Mouse (Mus musculus) C2C12 (cell line): Measurements from ENCODE around the gene Cyp24a1. TPM values are rescaled to one million over a fixed set of nuclear protein-coding genes. Genes with fewer than 3 reads are reported as not detected.

Experiments used
- H3K27me3 ChIP-seq: one replicate; pipeline ENCODE4 v1.6.1; 2011; ENCODE audit not compliant: control insufficient read depth, insufficient read depth, insufficient read length
- H3K36me3 ChIP-seq: one replicate; pipeline ENCODE4 v1.6.1; 2011; ENCODE audit not compliant: control insufficient read depth, insufficient read depth
- H3K4me3 ChIP-seq: one replicate; pipeline ENCODE4 v1.5.1; 2011; ENCODE audit warnings: mild to moderate bottlenecking, control low read depth; ENCODE audit not compliant: poor library complexity, insufficient read depth, severe bottlenecking
- H3K79me2 ChIP-seq: one replicate; pipeline ENCODE4 v1.6.1; 2011; ENCODE audit not compliant: control insufficient read depth, insufficient read depth
- H3K79me3 ChIP-seq: one replicate; pipeline ENCODE4 v1.6.1; 2011; ENCODE audit warnings: low read depth, control low read depth
- H3ac ChIP-seq: one replicate; pipeline ENCODE3; 2011; ENCODE audit warnings: low read depth; ENCODE audit not compliant: control insufficient read depth, insufficient read length
- CEBPB ChIP-seq: IDR thresholded peaks from one replicate; pipeline ENCODE4 v1.6.1; 2011; ENCODE audit warnings: low read depth, mild to moderate bottlenecking, control low read depth, moderate library complexity
- CTCF ChIP-seq: IDR thresholded peaks from one replicate; pipeline ENCODE4 v1.5.1; 2011; ENCODE audit not compliant: control insufficient read depth, insufficient read depth, insufficient read length
- FOSL1 ChIP-seq: IDR thresholded peaks from one replicate; pipeline ENCODE4 v1.8.0; 2011; ENCODE audit warnings: mild to moderate bottlenecking, low read length; ENCODE audit not compliant: poor library complexity, insufficient read depth, severe bottlenecking
- MAX ChIP-seq: IDR thresholded peaks from one replicate; pipeline ENCODE4 v1.6.1; 2011; ENCODE audit warnings: mild to moderate bottlenecking, control low read depth
- MYOD1 ChIP-seq: IDR thresholded peaks from one replicate; pipeline ENCODE4 v1.6.1; 2011; ENCODE audit warnings: low read depth; ENCODE audit not compliant: control insufficient read depth, insufficient read length
- MYOG ChIP-seq: IDR thresholded peaks from one replicate; pipeline ENCODE4 v1.6.1; 2011; ENCODE audit not compliant: control insufficient read depth, insufficient read length; ENCODE audit errors: extremely low read depth
- USF1 ChIP-seq: IDR thresholded peaks from one replicate; pipeline ENCODE4 v1.6.1; 2011; ENCODE audit warnings: low read depth, mild to moderate bottlenecking, control low read depth, moderate library complexity
- long read RNA-seq, 2 experiments: library from polyadenylated mRNA; unstranded; transcript quantifications; one replicate each; pipeline ENCODE4 v2.0.0; 2019 to 2020
- polyA plus RNA-seq: library from polyadenylated mRNA; unstranded; fragments of >200 nt; fragmentation: generic; extraction: Trizol; gene quantifications from one replicate; pipeline ENCODE4 v1.2.1, GENCODE M21; 2012; ENCODE audit warnings: missing spikeins

Gene Cyp24a1
- not detected for polyA plus RNA-seq
- long read RNA-seq, experiment 1: 0 reads
- long read RNA-seq, experiment 2: 0 reads

DNA sequence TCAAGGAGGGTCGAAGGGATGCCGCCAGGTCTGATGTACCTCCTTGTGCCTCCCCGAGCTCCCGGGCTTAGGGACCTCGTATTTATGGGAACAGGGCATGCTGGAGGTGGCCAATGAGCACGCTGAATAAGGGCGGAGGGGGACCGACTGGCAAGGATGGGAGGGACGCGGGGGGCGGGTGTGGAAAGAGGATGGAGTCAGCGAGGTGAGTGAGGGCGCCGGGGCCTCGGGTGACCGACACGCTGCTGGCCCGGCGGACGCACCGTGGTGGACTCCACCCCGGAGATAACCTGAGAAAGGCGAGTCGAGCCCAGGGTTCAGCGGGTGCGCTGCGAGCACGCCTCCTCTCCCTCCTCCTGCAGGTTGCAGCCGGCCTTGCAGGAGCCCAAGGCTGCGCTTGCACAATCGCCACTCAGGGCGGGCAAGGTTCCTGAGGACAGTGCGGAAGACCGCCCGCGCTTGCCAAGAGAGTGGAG lies at the start of gene Cyp24a1:
Gene Cyp24a1 (minus strand): TSS at position 55 of the 476 bp plus-strand sequence.
- H3K4me3 ChIP-seq: no peak within 1 kb of the TSS

DNA sequence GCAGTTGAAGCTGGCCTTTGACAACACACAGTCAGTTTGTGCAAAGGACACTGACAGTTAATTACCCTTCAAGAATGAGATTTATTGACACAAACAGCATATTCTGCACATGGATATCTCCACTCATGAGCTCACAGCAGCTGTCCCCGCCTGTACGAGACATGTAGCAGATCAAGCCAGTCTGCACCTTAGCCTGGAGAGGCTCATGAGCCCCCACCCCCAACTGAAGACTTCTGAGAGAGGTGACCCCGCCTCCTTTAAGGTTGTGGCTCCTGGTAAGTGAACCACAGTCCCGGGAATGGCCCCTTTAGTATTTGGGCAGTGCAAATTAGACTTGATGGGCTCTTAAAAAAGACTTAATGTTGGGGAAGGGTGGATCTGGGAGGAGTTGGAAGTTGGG lies 48.8 kb upstream of the Cyp24a1 start:
- H3ac ChIP-seq: no peak overlapping the region
- H3K4me3 ChIP-seq: no peak overlapping the region
- no peaks in the 10 kb centered on the region for H3K79me3 ChIP-seq
- no peaks in the 10 kb centered on the region for H3K36me3 ChIP-seq
- TF ChIP-seq MYOD1 (no peak), USF1 (no peak), MAX (no peak), CTCF (no peak), CEBPB (no peak), MYOG (no peak), FOSL1 (no peak)
- H3K79me2 ChIP-seq: no peaks in the 10 kb centered on the region
- peaks cover 4% of the 10 kb centered on the region for H3K27me3 ChIP-seq

More for the DNA sequence above, at the start of gene Cyp24a1:
- Histone ChIP-seq H3ac (no peak within 1 kb of the TSS), H3K79me3 (no peaks in the 10 kb centered on the region), H3K79me2 (no peaks in the 10 kb centered on the region), H3K36me3 (no peaks in the 10 kb centered on the region), H3K27me3 (peaks cover 50% of the 10 kb centered on the region)
- TF ChIP-seq CEBPB (peak; percentile 32), MYOG (no peak), MYOD1 (no peak)

DNA sequence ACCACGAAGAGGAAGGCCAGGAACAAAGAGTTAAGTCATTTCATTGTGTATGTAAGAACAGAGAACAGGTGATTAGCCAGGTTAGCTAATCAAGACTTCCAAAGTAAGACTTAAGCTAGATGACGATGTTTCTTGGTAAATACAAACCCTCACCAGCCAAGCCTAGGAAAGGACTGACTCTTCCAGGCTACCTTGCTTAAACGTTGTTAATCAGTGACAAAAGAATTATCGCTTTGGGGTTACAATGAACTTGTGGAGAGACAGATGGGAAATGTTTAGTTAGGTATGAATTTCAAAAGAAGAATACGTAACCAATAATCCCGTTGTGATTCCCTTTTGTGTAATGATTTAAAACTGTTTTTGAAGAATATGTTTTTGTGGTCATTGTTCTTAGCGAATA lies 48.0 kb upstream of the Cyp24a1 start:
- H3K79me3 ChIP-seq: no peaks in the 10 kb centered on the region
- H3K79me2 ChIP-seq: no peaks in the 10 kb centered on the region
- no peak overlapping the region for H3ac ChIP-seq
- no peaks in the 10 kb centered on the region for H3K36me3 ChIP-seq
- TF ChIP-seq CTCF (no peak), MYOD1 (no peak), MYOG (no peak), CEBPB (no peak), FOSL1 (no peak), USF1 (no peak)
- no peak overlapping the region for H3K4me3 ChIP-seq
- H3K27me3 ChIP-seq: peaks cover 7% of the 10 kb centered on the region

DNA sequence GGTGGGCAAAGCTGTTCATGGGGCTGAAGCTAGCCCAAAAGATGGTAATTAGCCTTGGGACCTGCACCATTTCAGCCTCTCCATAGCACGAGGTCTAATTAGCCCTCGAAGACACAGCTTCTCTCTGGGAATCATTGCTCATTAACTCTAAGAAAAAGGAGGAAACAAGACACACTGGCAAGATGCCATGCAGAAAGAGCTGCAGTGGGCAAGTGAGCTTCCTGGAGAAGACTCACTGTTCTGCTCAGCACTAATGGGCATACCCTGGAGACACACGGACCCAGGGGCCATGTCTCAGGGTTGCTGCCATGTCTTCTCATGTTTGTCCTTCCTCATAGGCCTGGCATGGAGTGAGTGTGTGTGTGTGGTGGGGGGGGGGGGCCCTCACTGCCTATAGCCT lies 47.2 kb upstream of the Cyp24a1 start:
- no peak for TF ChIP-seq MYOG
- Histone ChIP-seq H3ac (no peak overlapping the region), H3K4me3 (no peak overlapping the region), H3K36me3 (no peaks in the 10 kb centered on the region), H3K79me2 (no peaks in the 10 kb centered on the region), H3K27me3 (peaks cover 7% of the 10 kb centered on the region), H3K79me3 (no peaks in the 10 kb centered on the region)

DNA sequence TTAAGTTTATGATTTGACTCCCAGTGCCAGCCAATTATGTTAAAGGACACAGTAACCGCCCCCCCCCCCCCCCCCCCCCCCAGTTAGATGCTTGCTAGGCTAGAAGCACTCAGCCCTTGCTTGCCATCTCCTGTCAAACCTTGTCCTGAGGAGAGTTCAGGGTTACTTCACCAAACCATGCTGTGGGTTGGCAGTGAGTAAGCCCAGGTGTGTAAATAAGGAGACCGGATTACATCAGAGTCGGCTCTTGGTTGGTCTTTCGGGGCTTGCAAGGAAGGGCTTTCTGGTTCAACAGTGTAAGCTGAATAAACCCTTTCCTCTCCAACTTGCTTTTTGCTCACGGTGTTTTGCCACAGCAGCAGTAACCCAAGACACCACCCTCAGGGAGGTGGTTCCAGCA lies 46.7 kb upstream of the Cyp24a1 start:
- Histone ChIP-seq H3K79me2 (no peaks in the 10 kb centered on the region), H3ac (no peak overlapping the region), H3K27me3 (peaks cover 7% of the 10 kb centered on the region), H3K79me3 (no peaks in the 10 kb centered on the region), H3K36me3 (no peaks in the 10 kb centered on the region), H3K4me3 (no peak overlapping the region)
- TF ChIP-seq MYOD1: no peak
- no peak for TF ChIP-seq CTCF
- TF ChIP-seq FOSL1: no peak
- TF ChIP-seq MYOG: no peak

DNA sequence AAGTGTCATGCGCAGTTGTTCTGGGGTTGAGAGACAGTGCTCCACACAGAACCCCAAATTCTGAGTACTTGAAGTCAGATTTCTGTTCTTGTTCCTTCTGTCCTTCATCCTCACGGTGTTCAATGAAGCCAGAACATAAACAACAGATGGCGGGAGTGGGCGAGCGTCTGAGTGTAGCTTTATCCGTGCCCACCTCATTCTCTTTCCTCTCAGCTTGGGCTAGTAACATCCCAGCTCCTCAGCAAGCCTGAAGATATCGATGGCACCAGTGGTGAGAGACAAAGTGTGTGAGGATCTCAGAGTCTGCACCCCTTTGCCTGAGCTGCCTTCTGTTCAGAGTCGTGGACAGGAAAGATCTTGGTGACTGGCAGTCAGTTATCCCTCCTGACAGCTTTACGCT lies 42.3 kb upstream of the Cyp24a1 start:
- Histone ChIP-seq H3K36me3 (no peaks in the 10 kb centered on the region), H3K79me3 (no peaks in the 10 kb centered on the region), H3K4me3 (no peak overlapping the region), H3ac (no peak overlapping the region), H3K79me2 (no peaks in the 10 kb centered on the region), H3K27me3 (peaks cover 3% of the 10 kb centered on the region)
- no peak for TF ChIP-seq USF1
- TF ChIP-seq MAX: no peak
- no peak for TF ChIP-seq CTCF
- no peak for TF ChIP-seq CEBPB
- no peak for TF ChIP-seq MYOG
- no peak for TF ChIP-seq FOSL1
- TF ChIP-seq MYOD1: no peak

DNA sequence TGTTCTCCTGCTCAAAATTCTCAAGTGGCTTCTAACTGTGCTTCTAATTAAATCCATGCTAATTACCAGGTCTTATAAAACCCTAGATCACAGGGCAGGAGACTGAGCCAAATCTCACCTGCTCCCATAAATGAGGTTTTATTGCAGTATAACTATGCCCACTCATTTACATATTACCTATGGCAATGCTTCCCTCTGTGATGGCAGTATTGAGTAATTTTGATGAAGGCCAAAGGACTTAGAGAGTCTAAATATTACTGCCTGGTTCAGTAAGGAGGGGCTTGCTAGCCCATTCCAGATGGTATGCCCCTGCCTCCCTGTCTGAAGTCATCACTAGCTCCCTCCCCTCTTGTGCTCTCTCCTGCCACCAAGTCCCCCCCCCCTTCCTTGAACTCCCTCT lies 38.9 kb upstream of the Cyp24a1 start:
- Histone ChIP-seq H3K27me3 (peaks cover 3% of the 10 kb centered on the region), H3ac (no peak overlapping the region), H3K36me3 (no peaks in the 10 kb centered on the region), H3K4me3 (no peak overlapping the region), H3K79me3 (no peaks in the 10 kb centered on the region), H3K79me2 (no peaks in the 10 kb centered on the region)
- TF ChIP-seq CEBPB (no peak), MYOD1 (no peak), USF1 (no peak), MYOG (no peak), CTCF (no peak), MAX (no peak), FOSL1 (no peak)
